Mouse (Mus musculus) midbrain, embryonic 16.5 days (tissue): Measurements from ENCODE around the gene Slc37a2. TPM values are rescaled to one million over a fixed set of nuclear protein-coding genes. Genes with fewer than 3 reads are reported as not detected.

Experiments used
- polyA plus RNA-seq: library from polyadenylated mRNA; unstranded; fragments of >200 nt; fragmentation: Nextera tagmentation; extraction: Ambion mirVana; gene quantifications from 2 replicates; pipeline ENCODE4 v1.2.1, GENCODE M21; 2015

Gene Slc37a2
- polyA plus RNA-seq, 1 experiment from 2014 or later, result 1.7 TPM

Other genes starting within 250 kb of the Slc37a2 start
- gene Pknox2, start 108.3 kb downstream of the Slc37a2 start, polyA plus RNA-seq, result 32.5 and 34.3 TPM in 2 replicates
- 9.2 and 10.0 TPM in 2 replicates for gene Tmem218, start 47.5 kb downstream of the Slc37a2 start, polyA plus RNA-seq
- gene Ccdc15, start 92.7 kb upstream of the Slc37a2 start, polyA plus RNA-seq, result 7.3 and 9.2 TPM in 2 replicates
- gene Hepacam, start 111.6 kb upstream of the Slc37a2 start, polyA plus RNA-seq, result 14.2 and 28.3 TPM in 2 replicates
- 4.2 and 5.5 TPM in 2 replicates for gene Robo4, start 146.2 kb upstream of the Slc37a2 start, polyA plus RNA-seq
- 4.2 and 17.6 TPM in 2 replicates for gene Robo3, start 177.5 kb upstream of the Slc37a2 start, polyA plus RNA-seq
- 34.8 and 35.0 TPM in 2 replicates for gene Msantd2, start 233.6 kb upstream of the Slc37a2 start, polyA plus RNA-seq